Mouse (Mus musculus) stomach, postnatal 0 days (tissue): ENCODE data around the gene Vezt.

Experiments
- CTCF ChIP-seq: IDR thresholded peaks from 2 replicates; pipeline ENCODE4 v1.5.1; 2016; ENCODE audit warnings: antibody characterized with exemption, low read depth, mild to moderate bottlenecking, moderate library complexity
- EP300 ChIP-seq: optimal IDR thresholded peaks from 2 replicates; pipeline ENCODE3; 2016; ENCODE audit warnings: antibody characterized with exemption

DNA sequence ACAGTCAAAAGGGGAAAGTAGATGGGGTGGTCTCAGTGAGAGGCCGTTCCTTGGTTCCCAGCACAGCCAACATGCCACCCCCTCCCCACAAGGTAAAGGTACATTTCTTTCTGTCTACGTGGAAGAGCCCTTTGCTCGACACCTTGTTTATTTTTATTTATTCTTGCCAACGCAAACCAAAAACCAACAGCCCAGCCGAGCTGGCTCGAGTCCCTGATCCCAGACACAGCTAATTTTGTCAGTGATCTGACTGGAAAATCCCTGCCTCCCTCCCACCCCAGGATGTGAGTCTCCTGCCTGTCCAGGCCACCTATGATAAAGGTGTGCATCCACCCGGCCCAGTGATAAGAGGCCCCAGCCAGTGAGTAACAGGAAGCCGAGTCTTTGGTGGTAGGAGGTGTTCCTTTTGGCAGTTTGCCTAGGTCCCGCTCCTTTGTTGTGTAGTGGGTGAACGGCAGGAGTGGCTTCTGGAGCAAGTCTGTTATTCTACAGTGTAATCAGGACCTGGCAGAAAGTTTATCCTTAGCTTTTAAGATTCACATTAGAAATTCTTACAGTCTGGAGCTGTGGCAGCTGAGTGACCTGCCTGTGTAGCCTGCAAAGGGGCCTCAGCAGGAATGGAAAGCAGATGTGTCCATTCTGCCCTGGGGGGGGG lies 36.8 kb upstream of the Vezt start:
- TF ChIP-seq CTCF (no peak), EP300 (no peak)
